Mouse (Mus musculus): ENCODE results near the gene 2300002M23Rik. TPM values are rescaled to one million over a fixed set of nuclear protein-coding genes. Genes with fewer than 3 reads are reported as not detected.

The 2300002M23Rik gene
- total RNA-seq, 2 experiments from 2014 or later, result not detected

- no peak for DNase-seq (ENCODE audit: low spot score in 2 of 2)
These were observed 34.0 kb downstream of the 2300002M23Rik start, which contains the start of gene Sfta2 for GRCm38 (mm10) chr17:35601249-35601648. Gene Sfta2 (plus strand): TSS chr17:35601549.

- no peak for DNase-seq (ENCODE audit: low spot score in 2 of 2)
These were observed 34.6 kb downstream of the 2300002M23Rik start for GRCm38 (mm10) chr17:35601736-35602354.

GRCm38 (mm10) chr17:35617127-35617526, 49.9 kb downstream of the 2300002M23Rik start:
- DNase-seq (ENCODE audit: low spot score in 2 of 2), result no peak

Other genes with a start within 250 kb of the 2300002M23Rik start
- 10 to 100 TPM in 1 of 2 experiments, 1 to 10 TPM in 1; 3.7 to 11.4 TPM for gene H2-Q1, start 247.0 kb upstream of the 2300002M23Rik start, total RNA-seq (2021)
- 1 to 10 TPM; 2.3 to 5.4 TPM for gene H2-Q2, start 225.2 kb upstream of the 2300002M23Rik start, total RNA-seq (2021)
- gene H2-Q4, start 187.8 kb upstream of the 2300002M23Rik start, total RNA-seq (2021), result 10 to 100 TPM; 28.3 to 79.1 TPM
- gene H2-Q6, start 142.6 kb upstream of the 2300002M23Rik start, total RNA-seq (2021), result 10 to 100 TPM in 1 of 2 experiments, 1 to 10 TPM in 1; 5.0 to 33.9 TPM
- gene H2-Q7, start 128.3 kb upstream of the 2300002M23Rik start, total RNA-seq (2021), result 10 to 100 TPM in 1 of 2 experiments, 1 to 10 TPM in 1; 8.0 to 28.6 TPM
- gene H2-Q10, start 97.4 kb upstream of the 2300002M23Rik start, total RNA-seq (2021), result 10 to 100 TPM; 11.3 to 19.5 TPM
- under 1 TPM in 1 of 2 experiments, not detected in 1; 0.23 TPM for gene Pou5f1, start 61.4 kb upstream of the 2300002M23Rik start, total RNA-seq (2021)
- 1 to 10 TPM; 3.0 to 3.7 TPM for gene Tcf19, start 50.6 kb upstream of the 2300002M23Rik start, total RNA-seq (2021)
- 1 to 10 TPM; 6.3 to 6.7 TPM for gene Cchcr1, start 50.4 kb upstream of the 2300002M23Rik start, total RNA-seq (2021)
- not detected for gene Psors1c2, start 34.2 kb upstream of the 2300002M23Rik start, total RNA-seq (2021)
- gene Cdsn, start 15.3 kb upstream of the 2300002M23Rik start, total RNA-seq (2021), result 1 to 10 TPM in 1 of 2 experiments, under 1 TPM in 1; 0.10 to 7.1 TPM
- gene Sfta2, start 34.1 kb downstream of the 2300002M23Rik start, total RNA-seq (2021), result not detected
- not detected for gene Gm9573, start 59.2 kb downstream of the 2300002M23Rik start, total RNA-seq (2021)
- not detected for gene Mucl3, start 76.2 kb downstream of the 2300002M23Rik start, total RNA-seq (2021)
- gene Vars2, start 100.1 kb downstream of the 2300002M23Rik start, total RNA-seq (2021), result 10 to 100 TPM; 37.2 to 38.7 TPM
- gene Gtf2h4, start 106.3 kb downstream of the 2300002M23Rik start, total RNA-seq (2021), result 10 to 100 TPM; 20.2 to 20.8 TPM
- 10 to 100 TPM; 33.5 to 44.1 TPM for gene Ddr1, start 137.2 kb downstream of the 2300002M23Rik start, total RNA-seq (2021)